Mouse (Mus musculus) kidney, embryonic 14.5 days (tissue): ENCODE data around the gene Pkmyt1. TPM values are rescaled to one million over a fixed set of nuclear protein-coding genes. Genes with fewer than 3 reads are reported as not detected.

Experiments
- ATAC-seq: fragments of 200-750 bp; cut with Nextera tagmentation; 2 replicates; pipeline ENCODE4 v1.8.0; 2017; ENCODE audit warnings: moderate number of reproducible peaks, mild to moderate bottlenecking, moderate TSS enrichment, moderate library complexity; ENCODE audit not compliant: low FRiP score, low TSS enrichment
- H3K27ac ChIP-seq: fragments of 300-500 bp; sonication (generic); 2 replicates; pipeline ENCODE4 v1.5.1; 2014; ENCODE audit warnings: low read depth, mild to moderate bottlenecking, low read length, moderate library complexity, mixed read lengths
- H3K27me3 ChIP-seq: fragments of 300-500 bp; sonication (generic); 2 replicates; pipeline ENCODE4 v1.6.1; 2014; ENCODE audit warnings: mild to moderate bottlenecking, low read length; ENCODE audit not compliant: control insufficient read depth, insufficient read depth
- H3K36me3 ChIP-seq: fragments of 300-500 bp; sonication (generic); 2 replicates; pipeline ENCODE4 v1.6.1; 2014; ENCODE audit warnings: low read length, mixed read lengths; ENCODE audit not compliant: control insufficient read depth, insufficient read depth
- H3K4me1 ChIP-seq: fragments of 300-500 bp; sonication (generic); 2 replicates; pipeline ENCODE4 v1.6.1; 2014; ENCODE audit warnings: low read length, mixed read lengths; ENCODE audit not compliant: control insufficient read depth, insufficient read depth
- H3K4me2 ChIP-seq: fragments of 300-500 bp; sonication (generic); replicated peaks from 2 replicates; pipeline ENCODE4 v1.6.1; 2014; ENCODE audit warnings: low read depth, mild to moderate bottlenecking, low read length
- H3K4me3 ChIP-seq: fragments of 300-500 bp; sonication (generic); 2 replicates; pipeline ENCODE4 v1.5.1; 2014; ENCODE audit warnings: mild to moderate bottlenecking, low read length
- H3K9ac ChIP-seq: fragments of 300-500 bp; sonication (generic); 2 replicates; pipeline ENCODE4 v1.6.1; 2014; ENCODE audit warnings: low read depth, mild to moderate bottlenecking, low read length, moderate library complexity
- H3K9me3 ChIP-seq: fragments of 300-500 bp; sonication (generic); 2 replicates; pipeline ENCODE4 v1.6.1; 2016; ENCODE audit warnings: low read length; ENCODE audit not compliant: control insufficient read depth
- WGBS: fragments of 180-500 bp; shearing (Covaris S2); extraction: QIAGEN DNeasy Blood & Tissue Kit; methylation state at CpG from one replicate; pipeline ENCODE4 v1.1.7; 2014; 5-methylcytosine and 5-hydroxymethylcytosine counted together
- polyA plus RNA-seq: library from polyadenylated mRNA; unstranded; fragments of >200 nt; fragmentation: Nextera tagmentation; extraction: Ambion mirVana; gene quantifications from 2 replicates; pipeline ENCODE4 v1.2.1, GENCODE M21; 2014

Gene Pkmyt1
- polyA plus RNA-seq, 1 experiment from 2014 or later: 56.4 TPM

DNA sequence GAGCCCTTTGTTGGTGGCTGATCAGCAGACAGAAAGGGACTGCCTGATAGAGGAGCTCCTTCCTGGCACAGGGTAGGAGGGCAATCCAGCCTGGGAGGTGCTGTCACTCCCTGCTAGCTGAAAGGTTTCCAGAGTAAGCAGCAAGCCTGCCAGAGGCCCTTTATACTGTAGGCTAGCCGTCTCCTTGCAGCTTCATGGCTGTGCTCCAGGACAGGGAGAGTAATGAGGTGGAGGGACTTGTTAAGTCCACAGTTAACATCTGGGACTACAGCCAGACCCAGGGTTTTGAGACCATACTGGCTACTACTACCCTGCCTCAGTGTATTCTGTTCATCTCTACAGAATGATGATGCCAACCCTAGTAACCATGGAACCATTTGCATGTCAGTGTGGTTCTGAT is 8.2 kb downstream of the Pkmyt1 start:
- WGBS: 90% methylated on average over 1 of the region's 1 CpGs
- peaks cover 7% of the 10 kb centered on the region; the same call in 1 of the 2 replicates for H3K4me1 ChIP-seq
- no peak overlapping the region for H3K4me2 ChIP-seq
- peaks cover 3% of the 10 kb centered on the region; the same call in 1 of the 2 replicates for H3K27me3 ChIP-seq
- H3K27ac ChIP-seq: no peak overlapping the region
- no peak overlapping the region for H3K9ac ChIP-seq
- H3K9me3 ChIP-seq: no peaks in the 10 kb centered on the region
- ATAC-seq: no peak
- H3K4me3 ChIP-seq: no peak overlapping the region
- H3K36me3 ChIP-seq: peaks cover 16% of the 10 kb centered on the region; the same call in 1 of the 2 replicates

DNA sequence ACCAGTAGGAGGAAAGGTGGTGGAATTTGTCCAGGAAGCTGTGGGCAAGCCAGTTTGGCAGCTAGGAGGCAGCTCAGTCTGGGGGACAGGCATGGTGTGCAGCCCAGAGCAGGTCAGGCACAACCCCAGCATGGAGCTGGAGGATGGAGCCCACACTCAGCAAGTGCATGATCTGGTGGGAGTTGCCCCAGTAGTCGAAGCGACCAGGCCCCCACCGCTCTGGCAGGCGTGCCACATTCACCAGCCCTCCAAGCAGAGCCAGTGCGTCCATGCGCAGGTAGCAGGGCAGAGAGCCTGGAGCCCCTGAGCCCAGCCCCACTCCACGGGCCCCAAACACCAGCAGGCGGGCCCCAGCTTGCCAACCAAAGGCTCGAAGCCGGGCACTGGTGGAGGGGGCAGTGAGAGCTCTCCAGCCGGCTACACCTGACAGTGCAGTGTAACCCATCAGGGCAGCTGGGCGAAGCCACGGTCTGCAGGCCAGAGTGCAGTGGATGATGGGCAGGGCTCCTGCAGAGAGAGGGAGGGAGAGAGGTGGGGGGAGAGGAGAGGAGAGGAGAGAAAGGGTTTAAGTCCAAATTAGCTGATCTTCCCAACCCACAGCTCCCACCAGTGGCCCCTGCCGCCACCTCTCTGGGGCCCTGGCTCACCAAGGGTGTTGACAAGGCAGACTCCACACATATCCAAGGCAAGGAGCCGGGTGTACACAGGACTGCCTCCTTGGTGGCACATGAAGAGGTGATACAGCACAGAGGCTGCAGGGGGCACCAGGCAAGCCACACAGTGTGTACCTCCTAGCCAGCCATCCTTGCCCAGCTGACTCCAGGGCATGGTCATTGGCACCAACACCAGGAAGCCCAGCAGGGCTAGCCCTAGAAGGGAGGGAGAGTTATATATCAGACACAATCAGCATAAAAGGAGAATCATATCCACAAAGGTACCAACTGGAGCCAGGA is 11.6 kb downstream of the Pkmyt1 start:
- peaks cover 26% of the 10 kb centered on the region for H3K27me3 ChIP-seq
- no peak overlapping the region for H3K4me2 ChIP-seq
- no peaks in the 10 kb centered on the region for H3K9me3 ChIP-seq
- no peak overlapping the region for H3K4me3 ChIP-seq
- H3K27ac ChIP-seq: no peak overlapping the region
- H3K4me1 ChIP-seq: peaks cover 19% of the 10 kb centered on the region
- H3K36me3 ChIP-seq: peaks cover 16% of the 10 kb centered on the region; the same call in 1 of the 2 replicates
- no peak overlapping the region for H3K9ac ChIP-seq
- 62% methylated on average over 15 of the region's 15 CpGs for WGBS
- no peak for ATAC-seq

DNA sequence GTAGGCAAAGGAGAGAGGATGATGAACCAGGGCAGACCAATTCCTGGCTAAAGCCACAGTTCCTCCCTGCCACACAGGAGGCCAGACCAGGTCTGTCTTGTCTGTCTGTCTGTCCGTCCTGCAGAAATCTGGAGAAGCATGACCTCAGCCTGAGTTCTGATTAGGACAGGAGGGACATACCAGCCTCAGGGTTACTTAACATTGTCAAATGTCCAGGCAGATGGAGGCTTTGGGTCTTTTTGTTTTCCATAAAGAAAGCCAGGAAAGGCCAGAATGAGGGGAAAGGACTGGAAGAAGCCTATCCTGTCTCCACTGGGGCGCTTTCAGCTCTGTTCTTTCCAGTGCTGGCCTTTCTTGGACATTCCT is 12.7 kb downstream of the Pkmyt1 start:
- Histone ChIP-seq H3K27ac (no peak overlapping the region), H3K27me3 (peaks cover 36% of the 10 kb centered on the region), H3K9ac (peak overlapping the region; percentile 63; the same call in 1 of the 2 replicates), H3K4me3 (peak overlapping the region; percentile 68), H3K4me1 (peaks cover 19% of the 10 kb centered on the region), H3K4me2 (peak overlapping the region; percentile 96), H3K9me3 (no peaks in the 10 kb centered on the region), H3K36me3 (peaks cover 16% of the 10 kb centered on the region; the same call in 1 of the 2 replicates)
- 54% methylated on average over 2 of the region's 2 CpGs for WGBS
- ATAC-seq: no peak

DNA sequence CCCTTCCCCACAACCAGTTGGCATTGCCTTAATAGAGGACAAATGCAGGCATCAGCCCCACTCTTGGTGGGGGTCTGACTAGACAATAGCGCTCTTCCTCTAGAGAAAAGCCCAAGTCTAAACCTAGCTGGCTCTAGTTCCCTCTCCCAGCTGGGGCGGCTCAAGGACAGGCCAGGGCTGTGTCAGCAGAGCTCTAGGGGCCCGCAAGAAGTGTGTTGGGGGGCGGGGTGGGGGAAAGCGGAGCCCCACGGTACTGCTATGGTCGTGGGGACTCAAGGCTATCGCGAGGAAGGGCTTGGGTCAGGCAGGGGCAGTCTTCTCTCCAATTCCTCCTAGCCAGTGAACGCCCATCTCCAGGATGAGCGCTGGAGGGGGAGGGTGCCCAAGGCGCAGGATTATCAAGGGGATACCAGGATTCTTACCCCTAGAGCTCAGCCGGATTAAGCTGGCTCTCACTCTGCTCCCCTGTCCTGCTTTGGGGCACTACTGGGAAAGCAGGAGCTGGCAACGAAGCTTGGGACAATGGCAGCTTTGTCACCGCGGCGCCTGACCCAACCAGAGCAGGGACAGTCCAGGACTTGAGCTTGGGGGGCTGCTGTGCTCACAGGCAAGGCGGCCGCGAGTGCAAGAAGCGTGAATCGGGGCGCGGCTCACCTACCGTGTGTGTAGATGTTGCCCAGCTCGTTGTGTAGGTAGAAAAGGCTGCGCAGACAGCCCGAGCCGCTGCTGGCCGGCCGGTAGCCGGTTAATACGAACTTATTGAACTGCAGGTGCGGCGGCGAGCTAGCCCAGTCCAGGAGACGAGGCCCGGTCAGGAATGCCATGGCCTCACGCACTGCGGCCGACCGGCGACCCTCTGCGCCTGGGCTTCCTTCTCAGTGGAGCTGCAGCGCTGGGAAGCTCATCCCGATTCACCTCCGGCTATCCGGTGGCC is 13.3 kb downstream of the Pkmyt1 start:
- Histone ChIP-seq H3K4me2 (peak overlapping the region; percentile 96), H3K36me3 (peaks cover 16% of the 10 kb centered on the region; the same call in 1 of the 2 replicates), H3K9ac (peak overlapping the region; percentile 63), H3K27me3 (peaks cover 43% of the 10 kb centered on the region), H3K4me3 (peak overlapping the region; percentile 68), H3K9me3 (no peaks in the 10 kb centered on the region), H3K27ac (0 out of 2 replicates have a peak overlapping the region, but pooled peaks have one; percentile 8), H3K4me1 (peaks cover 20% of the 10 kb centered on the region)
- ATAC-seq: peak; percentile 39
- under 1% methylated on average over 43 of the region's 48 CpGs for WGBS

DNA sequence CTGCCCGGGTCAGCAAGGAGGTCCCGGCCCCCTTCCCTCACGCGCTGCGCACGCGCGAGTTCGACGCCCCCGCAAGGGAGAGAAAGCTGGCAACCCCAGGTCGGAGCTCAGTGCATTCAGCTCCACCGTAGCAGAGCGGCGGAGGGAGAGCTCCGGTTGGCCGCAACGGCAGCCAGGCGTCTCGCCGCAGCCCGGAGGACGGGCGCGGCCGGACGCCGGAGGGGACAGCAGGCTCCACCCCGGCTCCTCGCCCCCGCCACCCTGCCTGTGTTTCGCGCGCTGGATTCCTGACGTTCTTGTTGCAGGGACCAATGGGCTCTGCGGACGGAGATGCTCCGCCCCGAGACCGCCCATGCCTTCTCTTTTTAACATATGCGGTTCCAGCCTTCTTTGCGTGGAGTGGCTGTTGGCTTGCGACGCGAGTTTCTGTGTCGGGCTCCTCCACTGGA is 14.0 kb downstream of the Pkmyt1 start:
- H3K4me2 ChIP-seq: peak overlapping the region; percentile 96
- WGBS: under 1% methylated on average over 37 of the region's 46 CpGs
- 0 out of 2 replicates have a peak overlapping the region, but pooled peaks have one; percentile 8 for H3K27ac ChIP-seq
- peak; percentile 62 for ATAC-seq
- no peaks in the 10 kb centered on the region for H3K9me3 ChIP-seq
- H3K4me1 ChIP-seq: peaks cover 27% of the 10 kb centered on the region
- H3K27me3 ChIP-seq: peaks cover 49% of the 10 kb centered on the region
- H3K36me3 ChIP-seq: peaks cover 12% of the 10 kb centered on the region; the same call in 1 of the 2 replicates
- peak overlapping the region; percentile 63 for H3K9ac ChIP-seq
- peak overlapping the region; percentile 68 for H3K4me3 ChIP-seq

DNA sequence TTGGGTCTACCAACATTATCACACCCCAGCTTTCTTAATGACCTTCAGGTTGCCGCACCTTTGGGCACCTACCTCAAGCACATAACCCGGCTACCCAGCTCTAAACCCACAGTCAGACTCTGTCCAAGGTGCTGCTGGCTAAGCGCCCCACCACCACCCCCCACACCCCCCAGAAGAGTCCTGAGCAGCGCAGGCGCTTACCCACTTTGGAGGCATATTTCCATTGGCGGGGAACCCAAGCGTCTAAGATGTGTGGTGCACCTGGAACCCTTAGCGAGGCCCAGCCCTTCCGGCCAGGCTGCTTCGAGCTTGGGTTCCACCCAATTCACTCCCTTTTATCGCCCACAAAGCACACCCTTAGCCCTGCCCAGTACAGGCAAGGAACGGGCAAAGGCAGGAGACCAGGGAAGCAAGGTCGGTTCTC is 14.5 kb downstream of the Pkmyt1 start, which contains the start of gene Paqr4:
TSS of gene Paqr4 (minus strand) at position 270 of the 424 bp plus-strand sequence.
- H3K36me3 ChIP-seq: peaks cover 8% of the 10 kb centered on the region; the same call in 1 of the 2 replicates
- H3K4me3 ChIP-seq: peak within 1 kb of the TSS; percentile 68
- peak within 1 kb of the TSS; percentile 96 for H3K4me2 ChIP-seq
- H3K9ac ChIP-seq: peak within 1 kb of the TSS; percentile 63
- H3K27ac ChIP-seq: 0 out of 2 replicates have a peak within 1 kb of the TSS, but pooled peaks have one; percentile 8
- H3K27me3 ChIP-seq: peaks cover 49% of the 10 kb centered on the region
- WGBS: 5% methylated on average over 13 of the region's 13 CpGs
- peaks cover 31% of the 10 kb centered on the region for H3K4me1 ChIP-seq
- no peaks in the 10 kb centered on the region for H3K9me3 ChIP-seq
- peak; percentile 3 for ATAC-seq

DNA sequence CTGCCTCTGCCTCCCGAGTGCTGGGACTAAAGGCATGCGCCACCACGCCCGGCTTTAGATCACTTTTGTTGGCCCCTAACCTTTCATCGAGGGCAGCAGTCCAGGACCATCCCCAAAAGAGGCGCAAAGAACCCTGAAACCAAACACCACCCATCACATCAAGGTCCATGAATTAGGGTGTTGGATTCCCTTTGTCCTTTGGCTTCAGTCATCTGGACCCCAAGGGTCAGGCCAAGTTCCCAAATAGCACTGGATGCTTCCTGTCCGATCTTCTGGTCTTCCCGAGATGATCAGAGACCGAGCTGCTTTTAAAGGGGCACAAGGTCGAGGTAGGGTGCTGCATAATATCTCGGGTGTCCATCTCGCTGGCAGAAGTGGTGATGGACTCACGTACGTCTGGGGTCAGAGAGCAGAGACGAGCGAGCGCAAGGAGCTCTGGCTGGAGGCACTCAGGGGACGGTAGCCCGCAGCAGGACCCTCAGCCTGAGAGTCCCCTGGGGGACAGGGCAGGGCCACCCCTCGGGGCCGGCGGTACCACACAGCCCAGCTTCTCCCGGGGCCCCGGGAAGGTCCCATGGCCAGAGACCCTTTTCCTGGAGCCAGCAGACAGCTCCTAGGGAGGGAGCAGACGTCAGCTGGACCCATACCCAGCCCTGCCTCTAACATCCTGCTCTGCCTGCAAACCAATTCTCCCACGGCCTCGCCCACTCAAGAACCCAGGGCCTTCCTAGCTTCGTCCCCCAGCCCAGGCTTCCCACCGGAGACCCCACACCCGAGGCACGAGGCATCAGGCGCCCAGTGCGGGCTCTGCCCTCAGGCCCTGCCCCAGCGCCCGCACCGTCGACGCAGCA is 15.4 kb downstream of the Pkmyt1 start:
- H3K4me1 ChIP-seq: peaks cover 35% of the 10 kb centered on the region
- WGBS: 47% methylated on average over 38 of the region's 38 CpGs
- H3K36me3 ChIP-seq: 0 out of 2 replicates have a peak, but pooled peaks cover 3% of the 10 kb centered on the region
- H3K4me3 ChIP-seq: no peak overlapping the region
- no peaks in the 10 kb centered on the region for H3K9me3 ChIP-seq
- H3K27ac ChIP-seq: no peak overlapping the region
- no peak overlapping the region for H3K9ac ChIP-seq
- ATAC-seq: no peak
- no peak overlapping the region for H3K4me2 ChIP-seq
- peaks cover 56% of the 10 kb centered on the region for H3K27me3 ChIP-seq
